Mouse (Mus musculus) kidney, postnatal 0 days (tissue): ENCODE results near the gene Mapk8ip3. TPM values are rescaled to one million over a fixed set of nuclear protein-coding genes. Genes with fewer than 3 reads are reported as not detected.

Experiments
- ATAC-seq: fragments of 200-750 bp; cut with Nextera tagmentation; replicated peaks from 2 replicates; pipeline ENCODE4 v1.8.0; 2017; ENCODE audit warnings: low read depth, moderate number of reproducible peaks, moderate TSS enrichment, moderate library complexity; ENCODE audit not compliant: low FRiP score
- DNase-seq: peaks from one replicate; pipeline ENCODE4 v3.0.0-alpha.2; 2016; ENCODE audit warnings: low spot score
- H3K27ac ChIP-seq: fragments of 300-500 bp; sonication (generic); 2 replicates; pipeline ENCODE4 v1.5.1; 2014; ENCODE audit warnings: mild to moderate bottlenecking
- H3K27me3 ChIP-seq: fragments of 300-500 bp; sonication (generic); 2 replicates; pipeline ENCODE4 v1.6.1; 2014; ENCODE audit warnings: low read length, mixed read lengths; ENCODE audit not compliant: insufficient read depth
- H3K36me3 ChIP-seq: fragments of 300-500 bp; sonication (generic); 2 replicates; pipeline ENCODE4 v1.6.1; 2014; ENCODE audit warnings: low read length, mixed read lengths; ENCODE audit not compliant: insufficient read depth
- H3K4me1 ChIP-seq: fragments of 300-500 bp; sonication (generic); replicated peaks from 2 replicates; pipeline ENCODE4 v1.6.1; 2014; ENCODE audit warnings: antibody characterized with exemption, low read length, mixed read lengths; ENCODE audit not compliant: insufficient read depth
- H3K4me2 ChIP-seq: fragments of 300-500 bp; sonication (generic); 2 replicates; pipeline ENCODE4 v1.6.1; 2014; ENCODE audit warnings: mild to moderate bottlenecking, low read length, moderate library complexity, mixed read lengths
- H3K4me3 ChIP-seq: fragments of 300-500 bp; sonication (generic); replicated peaks from 2 replicates; pipeline ENCODE4 v1.5.1; 2014; ENCODE audit warnings: low read depth, low read length
- H3K9ac ChIP-seq: fragments of 300-500 bp; sonication (generic); 2 replicates; pipeline ENCODE4 v1.6.1; 2014; ENCODE audit warnings: low read depth, low read length
- H3K9me3 ChIP-seq: fragments of 300-500 bp; sonication (generic); replicated peaks from 2 replicates; pipeline ENCODE4 v1.6.1; 2016; ENCODE audit warnings: low read length, inconsistent platforms, mixed read lengths
- CTCF ChIP-seq: IDR thresholded peaks from 2 replicates; pipeline ENCODE4 v1.5.1; 2016; ENCODE audit warnings: antibody characterized with exemption, low read depth, mild to moderate bottlenecking, moderate library complexity
- WGBS: fragments of 180-500 bp; shearing (Covaris S2); extraction: QIAGEN DNeasy Blood & Tissue Kit; methylation state at CpG from one replicate; pipeline ENCODE4 v1.1.7; 2014; 5-methylcytosine and 5-hydroxymethylcytosine counted together
- polyA plus RNA-seq: library from polyadenylated mRNA; unstranded; fragments of >200 nt; fragmentation: Nextera tagmentation; extraction: Ambion mirVana; gene quantifications from 2 replicates; pipeline ENCODE4 v1.2.1, GENCODE M21; 2015

Gene Mapk8ip3
- polyA plus RNA-seq, 1 experiment from 2014 or later, result 12.7 TPM

GRCm38 (mm10) chr17:24934926-24935325 is 1.9 kb downstream of the Mapk8ip3 start:
- no peak for TF ChIP-seq CTCF
- Histone ChIP-seq H3K9ac (peak overlapping the region; percentile 67; the same call in 1 of the 2 replicates), H3K27me3 (no peaks in the 10 kb centered on the region)

GRCm38 (mm10) chr17:24933163-24933562 is 3.6 kb downstream of the Mapk8ip3 start:
- H3K9ac ChIP-seq, result 0 out of 2 replicates have a peak overlapping the region, but pooled peaks have one; percentile 18
- H3K4me1 ChIP-seq, result peaks cover 13% of the 10 kb centered on the region
- H3K4me3 ChIP-seq, result no peak overlapping the region
- H3K4me2 ChIP-seq, result no peak overlapping the region
- no peaks in the 10 kb centered on the region for H3K9me3 ChIP-seq
- H3K27ac ChIP-seq, result no peak overlapping the region
- H3K36me3 ChIP-seq, result 0 out of 2 replicates have a peak, but pooled peaks cover 4% of the 10 kb centered on the region
- H3K27me3 ChIP-seq, result no peaks in the 10 kb centered on the region
- no peak for TF ChIP-seq CTCF
- WGBS, result 59% methylated on average over 4 of the region's 4 CpGs
- ATAC-seq (no peak), DNase-seq (no peak)

More at GRCm38 (mm10) chr17:24934926-24935325, 1.9 kb downstream of the Mapk8ip3 start:
- Histone ChIP-seq H3K27ac (no peak overlapping the region), H3K36me3 (0 out of 2 replicates have a peak, but pooled peaks cover 4% of the 10 kb centered on the region), H3K4me1 (peaks cover 13% of the 10 kb centered on the region), H3K9me3 (no peaks in the 10 kb centered on the region), H3K4me2 (0 out of 2 replicates have a peak overlapping the region, but pooled peaks have one; percentile 78), H3K4me3 (no peak overlapping the region)
- DNase-seq, result no peak
- WGBS, result 73% methylated on average over 4 of the region's 4 CpGs
- no peak for ATAC-seq

DNA sequence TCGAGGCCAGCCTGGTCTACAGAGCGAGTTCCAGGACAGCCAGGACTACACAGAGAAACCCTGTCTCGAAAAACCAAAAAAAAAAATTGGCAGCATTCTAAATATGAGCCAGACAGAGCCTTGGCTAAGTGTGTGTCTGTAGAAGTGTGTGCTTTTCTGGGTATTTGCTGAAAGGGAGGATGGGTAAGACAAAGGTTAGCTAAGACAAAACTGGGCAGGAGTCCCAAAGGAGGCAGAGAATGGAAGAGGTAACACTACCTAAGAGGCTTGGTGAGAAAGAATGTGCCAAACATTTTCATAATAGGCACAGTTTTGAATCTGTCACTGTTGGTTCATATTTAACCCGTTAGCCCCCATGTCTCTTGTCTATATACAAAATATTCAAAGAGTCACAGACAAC is 4.3 kb downstream of the Mapk8ip3 start:
- WGBS, result 91% methylated on average over 4 of the region's 4 CpGs
- Histone ChIP-seq H3K27ac (no peak overlapping the region), H3K4me3 (no peak overlapping the region), H3K9ac (no peak overlapping the region), H3K4me1 (peaks cover 13% of the 10 kb centered on the region), H3K4me2 (no peak overlapping the region), H3K9me3 (no peaks in the 10 kb centered on the region), H3K36me3 (peaks cover 7% of the 10 kb centered on the region; the same call in 1 of the 2 replicates), H3K27me3 (no peaks in the 10 kb centered on the region)
- ATAC-seq (no peak), DNase-seq (no peak)
- no peak for TF ChIP-seq CTCF

DNA sequence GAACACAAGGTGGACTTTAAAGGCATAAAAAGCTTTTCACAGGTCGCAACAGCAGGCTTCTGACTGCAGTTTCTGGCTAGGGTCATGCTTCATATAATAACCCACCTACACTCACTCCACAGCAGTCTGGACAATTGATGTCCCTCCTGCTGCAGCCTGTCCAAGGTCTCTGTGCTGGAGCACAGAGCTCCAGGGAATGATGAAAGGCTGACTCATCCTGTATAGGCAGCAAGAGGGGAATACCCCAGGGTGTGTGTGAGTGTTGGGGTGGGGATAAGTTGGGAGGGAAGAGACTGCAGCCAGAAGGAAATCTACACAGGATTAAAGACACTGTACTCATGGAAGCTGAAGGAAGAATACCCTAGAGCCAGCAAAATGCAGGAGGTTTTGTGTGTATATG is 7.3 kb downstream of the Mapk8ip3 start:
- DNase-seq (no peak), ATAC-seq (no peak)
- Histone ChIP-seq H3K36me3 (peaks cover 29% of the 10 kb centered on the region; the same call in 1 of the 2 replicates), H3K27me3 (no peaks in the 10 kb centered on the region), H3K4me1 (peaks cover 3% of the 10 kb centered on the region; the same call in 1 of the 2 replicates), H3K4me3 (no peak overlapping the region), H3K4me2 (no peak overlapping the region), H3K27ac (no peak overlapping the region), H3K9me3 (no peaks in the 10 kb centered on the region), H3K9ac (no peak overlapping the region)
- no peak for TF ChIP-seq CTCF
- 71% methylated on average over 1 of the region's 1 CpGs for WGBS

DNA sequence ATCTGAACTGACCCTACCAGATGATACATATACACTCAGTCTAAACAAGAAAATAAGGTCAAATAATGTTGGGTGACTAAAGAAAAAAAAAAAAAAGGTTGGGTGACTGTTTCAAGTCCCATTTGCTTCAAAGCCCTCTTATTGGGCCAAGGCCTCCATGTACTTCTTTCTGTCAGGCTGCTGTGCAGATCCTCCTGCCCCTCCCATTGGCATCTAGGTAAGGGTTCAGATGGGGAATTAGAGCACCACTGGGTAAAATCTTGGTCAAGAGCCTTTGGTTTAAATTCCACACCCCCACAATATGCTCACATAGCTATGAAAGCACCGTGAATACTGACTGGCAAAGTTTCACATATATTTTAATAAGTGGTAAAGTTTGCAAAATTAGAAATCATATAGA is 13.5 kb downstream of the Mapk8ip3 start:
- Histone ChIP-seq H3K4me1 (no peaks in the 10 kb centered on the region), H3K27me3 (no peaks in the 10 kb centered on the region), H3K36me3 (peaks cover 75% of the 10 kb centered on the region), H3K27ac (no peak overlapping the region), H3K9ac (no peak overlapping the region), H3K4me2 (no peak overlapping the region), H3K4me3 (no peak overlapping the region), H3K9me3 (no peaks in the 10 kb centered on the region)
- no peak for TF ChIP-seq CTCF
- 91% methylated on average over 1 of the region's 1 CpGs for WGBS
- no peak for ATAC-seq
- DNase-seq, result no peak

- ATAC-seq, result no peak
- Histone ChIP-seq H3K4me3 (no peak overlapping the region), H3K36me3 (peaks cover 84% of the 10 kb centered on the region)
These were observed 22.8 kb downstream of the Mapk8ip3 start for GRCm38 (mm10) chr17:24913984-24914383.

DNA sequence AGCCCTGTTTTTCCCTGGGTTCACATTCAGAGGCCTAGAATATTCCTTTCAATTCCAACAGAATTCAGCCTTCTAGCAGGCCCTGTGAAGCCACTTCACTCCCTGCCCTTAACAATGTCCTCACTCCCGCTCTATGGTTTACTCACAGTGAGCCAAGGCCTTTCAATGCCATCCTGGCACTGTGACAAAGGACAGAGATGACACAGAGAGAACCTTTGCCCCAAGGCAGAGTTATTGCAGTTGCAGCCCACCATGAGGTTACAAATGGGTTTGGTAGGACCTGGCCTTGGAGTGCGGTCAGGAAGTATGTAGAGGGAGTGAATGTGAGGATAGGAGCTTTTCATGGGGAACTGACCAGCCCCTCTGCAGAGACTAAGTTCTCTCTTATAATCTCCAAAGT is 29.2 kb downstream of the Mapk8ip3 start:
- no peak for TF ChIP-seq CTCF
- WGBS, result 96% methylated on average over 2 of the region's 2 CpGs

More at GRCm38 (mm10) chr17:24913984-24914383, 22.8 kb downstream of the Mapk8ip3 start:
- Histone ChIP-seq H3K4me1 (no peaks in the 10 kb centered on the region), H3K4me2 (no peak overlapping the region), H3K27ac (no peak overlapping the region), H3K9me3 (no peaks in the 10 kb centered on the region), H3K27me3 (no peaks in the 10 kb centered on the region), H3K9ac (no peak overlapping the region)
- no peak for TF ChIP-seq CTCF
- DNase-seq, result no peak

More for the DNA sequence above, 29.2 kb downstream of the Mapk8ip3 start:
- DNase-seq, result no peak
- Histone ChIP-seq H3K9me3 (no peaks in the 10 kb centered on the region), H3K4me3 (no peak overlapping the region), H3K4me2 (no peak overlapping the region), H3K9ac (no peak overlapping the region), H3K27me3 (no peaks in the 10 kb centered on the region), H3K27ac (no peak overlapping the region), H3K4me1 (no peaks in the 10 kb centered on the region), H3K36me3 (peaks cover 93% of the 10 kb centered on the region)
- ATAC-seq, result no peak
